Mouse (Mus musculus) bone marrow, adult 2 months (tissue): ENCODE measurements around the gene Agap3. TPM values are rescaled to one million over a fixed set of nuclear protein-coding genes. Genes with fewer than 3 reads are reported as not detected.

ENCODE experiments used
- H3K27ac ChIP-seq: fragments of 200-500 bp; 2 replicates; pipeline ENCODE4 v1.5.1; 2012; ENCODE audit warnings: low read depth, mild to moderate bottlenecking, control low read depth, inconsistent platforms, low read length; ENCODE audit not compliant: control insufficient read depth, poor library complexity, insufficient read depth
- H3K4me1 ChIP-seq: fragments of 200-500 bp; 2 replicates; pipeline ENCODE4 v1.6.1; 2011; ENCODE audit warnings: low read length; ENCODE audit not compliant: control insufficient read depth, insufficient read depth
- H3K4me3 ChIP-seq: fragments of 200-500 bp; replicated peaks from 2 replicates; pipeline ENCODE3; 2011; ENCODE audit warnings: mild to moderate bottlenecking, low read depth, low read length, control low read depth; ENCODE audit not compliant: control insufficient read depth
- CTCF ChIP-seq: fragments of 200-500 bp; IDR thresholded peaks from 2 replicates; pipeline ENCODE4 v1.5.1; 2011; ENCODE audit warnings: low read length, control low read depth; ENCODE audit not compliant: control insufficient read depth, insufficient read depth
- POLR2A ChIP-seq: fragments of 200-500 bp; IDR thresholded peaks from 2 replicates; pipeline ENCODE4 v1.6.1; 2011; ENCODE audit warnings: low read depth, mild to moderate bottlenecking, control low read depth, low read length, borderline replicate concordance; ENCODE audit not compliant: control insufficient read depth
- WGBS: fragments of 180-500 bp; shearing (Covaris S2); methylation state at CpG from one replicate; pipeline ENCODE4 v1.1.7; 2018; 5-methylcytosine and 5-hydroxymethylcytosine counted together
- polyA plus RNA-seq: library from polyadenylated mRNA; stranded (reverse); fragments of >200 nt; gene quantifications from 2 replicates; pipeline ENCODE4 v1.2.4, GENCODE M21; 2011; ENCODE audit warnings: low replicate concordance; ENCODE audit not compliant: missing spikeins, insufficient read depth, insufficient read length

Agap3 gene
- polyA plus RNA-seq = 22.3 and 28.2 TPM in 2 replicates

- peak within 1 kb of the TSS; percentile 89 for H3K27ac ChIP-seq
- WGBS = under 1% methylated on average over 85 of the region's 85 CpGs
- TF ChIP-seq CTCF = no peak
- no peak for TF ChIP-seq POLR2A
- peak within 1 kb of the TSS; percentile 71 for H3K4me3 ChIP-seq
- peaks cover 2% of the 10 kb centered on the region for H3K4me1 ChIP-seq
These were observed at the start of gene Agap3 for GRCm38 (mm10) chr5:24452030-24452690. Gene Agap3 (plus strand): TSS chr5:24452177.

- no peak for TF ChIP-seq CTCF
- no peak for TF ChIP-seq POLR2A
- WGBS = 63% methylated on average over 6 of the region's 6 CpGs
These were observed 47.2 kb upstream of the Agap3 start for GRCm38 (mm10) chr5:24404594-24405360.

GRCm38 (mm10) chr5:24405389-24405876, 46.5 kb upstream of the Agap3 start:
- Histone ChIP-seq H3K4me3 (no peak overlapping the region), H3K27ac (no peak overlapping the region), H3K4me1 (no peaks in the 10 kb centered on the region)
- 79% methylated on average over 3 of the region's 3 CpGs for WGBS
- TF ChIP-seq POLR2A (no peak), CTCF (no peak)

More at GRCm38 (mm10) chr5:24404594-24405360, 47.2 kb upstream of the Agap3 start:
- Histone ChIP-seq H3K27ac (no peak overlapping the region), H3K4me3 (no peak overlapping the region), H3K4me1 (no peaks in the 10 kb centered on the region)

- TF ChIP-seq CTCF = no peak
- TF ChIP-seq POLR2A = no peak
- Histone ChIP-seq H3K4me3 (no peak overlapping the region), H3K27ac (no peak overlapping the region), H3K4me1 (no peaks in the 10 kb centered on the region)
- 85% methylated on average over 13 of the region's 13 CpGs for WGBS
These were observed 43.3 kb upstream of the Agap3 start for GRCm38 (mm10) chr5:24408651-24409050.

GRCm38 (mm10) chr5:24409466-24409865, 42.5 kb upstream of the Agap3 start:
- no peaks in the 10 kb centered on the region for H3K4me1 ChIP-seq
- no peak overlapping the region for H3K4me3 ChIP-seq
- TF ChIP-seq CTCF = no peak
- no peak for TF ChIP-seq POLR2A
- no peak overlapping the region for H3K27ac ChIP-seq
- WGBS = 77% methylated on average over 2 of the region's 2 CpGs

- H3K4me3 ChIP-seq = no peak overlapping the region
- no peak overlapping the region for H3K27ac ChIP-seq
- no peaks in the 10 kb centered on the region; the same call in 1 of the 2 replicates for H3K4me1 ChIP-seq
- WGBS = 87% methylated on average over 2 of the region's 2 CpGs
- TF ChIP-seq CTCF (no peak), POLR2A (no peak)
These were observed 39.9 kb upstream of the Agap3 start for GRCm38 (mm10) chr5:24412063-24412462.

GRCm38 (mm10) chr5:24413042-24413693, 38.8 kb upstream of the Agap3 start, which contains the start of gene Asic3:
Gene Asic3 (plus strand): TSS chr5:24413392.
- TF ChIP-seq CTCF (no peak), POLR2A (no peak)
- Histone ChIP-seq H3K4me3 (no peak within 1 kb of the TSS), H3K4me1 (no peaks in the 10 kb centered on the region; the same call in 1 of the 2 replicates), H3K27ac (0 out of 2 replicates have a peak within 1 kb of the TSS, but pooled peaks have one; percentile 11)
- 17% methylated on average over 11 of the region's 11 CpGs for WGBS

- Histone ChIP-seq H3K4me1 (no peaks in the 10 kb centered on the region; the same call in 1 of the 2 replicates), H3K27ac (no peak overlapping the region), H3K4me3 (no peak overlapping the region)
- TF ChIP-seq POLR2A = no peak
- TF ChIP-seq CTCF = no peak
- WGBS = 80% methylated on average over 13 of the region's 13 CpGs
These were observed 38.0 kb upstream of the Agap3 start for GRCm38 (mm10) chr5:24413938-24414337.

GRCm38 (mm10) chr5:24416222-24416736, 35.7 kb upstream of the Agap3 start:
- no peaks in the 10 kb centered on the region; the same call in 1 of the 2 replicates for H3K4me1 ChIP-seq
- no peak overlapping the region for H3K27ac ChIP-seq
- no peak for TF ChIP-seq POLR2A
- peak; percentile 59 for TF ChIP-seq CTCF
- 9% methylated on average over 21 of the region's 21 CpGs for WGBS
- H3K4me3 ChIP-seq = no peak overlapping the region
